Mouse (Mus musculus): ENCODE results near the gene Med17.

DNA sequence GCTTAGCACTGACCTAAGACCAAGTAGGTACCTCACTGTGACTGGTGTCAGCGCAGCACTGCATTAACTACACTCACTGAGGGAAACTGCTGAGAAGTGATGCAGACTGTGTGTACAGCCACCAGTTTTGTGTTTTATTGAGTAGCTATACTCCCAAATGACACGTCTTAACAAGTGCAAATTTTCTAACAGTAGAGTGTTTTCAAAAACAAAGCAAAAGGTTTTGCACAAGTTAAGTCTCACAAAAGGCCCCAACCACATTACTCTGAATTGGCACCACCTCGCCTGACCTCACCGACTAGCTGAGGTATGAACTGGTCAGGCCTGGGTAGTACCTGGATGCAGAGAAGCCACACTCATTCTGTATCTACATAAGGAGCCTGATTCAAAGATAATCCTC is 2.9 kb downstream of the Med17 start:
- no peak for TF ChIP-seq POLR2A (IDR thresholded peaks at IDR 0.05; ENCODE audit: extremely low read depth, insufficient read depth, low read length)
- TF ChIP-seq CTCF (IDR thresholded peaks at IDR 0.05; ENCODE audit: extremely low read depth, insufficient read depth, low read length): no peak
